Mouse (Mus musculus): ENCODE measurements around the gene Zfp119b.

DNA sequence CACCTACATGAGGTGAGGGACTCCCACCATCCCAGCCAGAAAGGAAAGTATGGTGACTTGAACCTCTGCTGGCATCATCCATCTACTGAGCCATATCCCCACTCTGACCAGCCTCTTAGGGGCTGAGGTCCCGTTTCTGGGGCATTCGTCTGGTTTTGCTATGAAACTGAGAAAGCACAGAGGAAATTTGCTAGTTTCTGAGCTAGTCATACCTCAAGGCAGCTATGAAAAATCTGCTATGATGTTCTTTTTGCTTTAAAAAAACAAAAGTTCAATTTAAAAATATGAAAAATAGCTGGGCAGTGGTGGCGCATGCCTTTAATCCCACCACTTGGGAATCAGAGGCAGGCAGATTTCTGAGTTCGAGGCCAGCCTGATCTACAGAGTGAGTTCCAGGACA is 653 bp downstream of the Zfp119b start:
- TF ChIP-seq CTCF (IDR thresholded peaks at IDR 0.05) (no peak), EP300 (IDR thresholded peaks at IDR 0.05) (no peak)
